Comparison of ENCODE assay signal across 11 mouse cellular contexts in genomic region chr10:20226728-20227127, GRCm38 (mm10).
DNase-seq lines count a peak whose midpoint lies in the region; TF ChIP-seq lines count a peak whose summit lies in the region.
"Had no signal": no experiment of that assay in that cellular context is flagged by ENCODE, and none has a peak within 500 bp of the region (broad histone marks: within the 10 kb centered on the region; RNA-seq: fewer than 3 reads in every experiment).

No protein-coding gene starts in this region.

- intact Hi-C loops in gastrocnemius, adult 2 months (cut with DNase I), result no loop called here
- intact Hi-C loops in gastrocnemius, postnatal 36 days (cut with DNase I), result no loop called here
- intact Hi-C loops in left cerebral cortex, postnatal 36 days (cut with DNase I), result no loop called here

- DNase-seq in gastrocnemius, adult 2 months, result peak; percentile 35
- DNase-seq in gastrocnemius, postnatal 36 days, result no peak
- peak; percentile 29 for DNase-seq in left cerebral cortex, adult 11 months (ENCODE audit: low spot score)
- no peak for DNase-seq in left cerebral cortex, postnatal 36 days (ENCODE audit: low spot score in 2 of 2)
- peak; percentile 28 to 41 for DNase-seq in adrenal gland, postnatal 36 days
- peak; percentile 21 to 31 for DNase-seq in cerebellum, postnatal 36 days
- DNase-seq in urinary bladder, postnatal 14 days (ENCODE audit: low spot score), result no peak
- DNase-seq in thymus, adult 2 months, result no peak
- DNase-seq: heart, adult 11 months had no signal

- H3K36me3 ChIP-seq in thymus, adult 2 months (ENCODE audit: control insufficient read depth, insufficient read depth, low read length), result no peaks in the 10 kb centered on the region
- H3K36me3 ChIP-seq: embryonic facial prominence, embryonic 13.5 days; liver, embryonic 12.5 days had no signal

- no peak for TF ChIP-seq CTCF in gastrocnemius, adult 2 months (IDR thresholded peaks at IDR 0.05)
- TF ChIP-seq CTCF in thymus, adult 2 months (IDR thresholded peaks at IDR 0.05; ENCODE audit: borderline replicate concordance, control insufficient read depth, extremely low read depth, insufficient read depth, low read length, poor library complexity), result no peak

- no peak for TF ChIP-seq POLR2A in thymus, adult 2 months (IDR thresholded peaks at IDR 0.05; ENCODE audit: control insufficient read depth, extremely low read depth, insufficient read depth, low read length, poor library complexity)

- H3K4me3 ChIP-seq in gastrocnemius, adult 2 months, result no peak overlapping the region
- no peak overlapping the region for H3K4me3 ChIP-seq in thymus, adult 2 months (ENCODE audit: control insufficient read depth, insufficient read depth, low read length)
- H3K4me3 ChIP-seq: embryonic facial prominence, embryonic 13.5 days; liver, embryonic 12.5 days had no signal

- H3K27me3 ChIP-seq in thymus, adult 2 months (ENCODE audit: control insufficient read depth, insufficient read depth, low read length), result no peaks in the 10 kb centered on the region
- H3K27me3 ChIP-seq: embryonic facial prominence, embryonic 13.5 days; liver, embryonic 12.5 days had no signal

- no peak overlapping the region for H3K27ac ChIP-seq in gastrocnemius, adult 2 months
- no peak overlapping the region for H3K27ac ChIP-seq in thymus, adult 2 months (ENCODE audit: control insufficient read depth, insufficient read depth, low read length)
- H3K27ac ChIP-seq: embryonic facial prominence, embryonic 13.5 days; liver, embryonic 12.5 days had no signal

- H3K4me1 ChIP-seq in thymus, adult 2 months (replicated peaks; ENCODE audit: control insufficient read depth, insufficient read depth, low read length), result peaks cover 5% of the 10 kb centered on the region

- 88% methylated on average over 4 of the region's 4 CpGs for WGBS in thymus, adult 2 months

Comparison
In these comparisons a context has a peak if more than half of its experiments do, and no peak if none do; other contexts are left out.
1. DNase-seq: peak in gastrocnemius, adult 2 months (single experiment), left cerebral cortex, adult 11 months (single experiment), adrenal gland, postnatal 36 days (2 of 2) and cerebellum, postnatal 36 days (2 of 2); none in gastrocnemius, postnatal 36 days (0 of 2), left cerebral cortex, postnatal 36 days (0 of 2), urinary bladder, postnatal 14 days (single experiment) and thymus, adult 2 months (single experiment).